Mouse (Mus musculus): ENCODE measurements around the gene Ctdnep1. TPM values are rescaled to one million over a fixed set of nuclear protein-coding genes. Genes with fewer than 3 reads are reported as not detected.
A peak's percentile ranks its signal among the peaks of the same experiment; 100 is the strongest.
"Not testable (repeated sequence)": the region's sequence is repeated elsewhere in the genome, so short reads cannot be mapped to it uniquely, and the experiment has no call there.

Ctdnep1 gene
- polyA plus RNA-seq, 1 experiment from 2014 or later = 174 TPM

GRCm38 (mm10) chr11:70015677-70016076 is 34.7 kb downstream of the Ctdnep1 start:
- ChIA-PET POLR2A (interaction anchor here (1.3 to 1.4 kb wide), 2 partner anchors 11 to 19 kb away, joined by 3 to 7 read pairs; no protein-coding TSS in a partner anchor), CTCF (interaction anchor here (2.4 kb wide), 1 partner anchor 11 kb away, joined by 14 read pairs; no protein-coding TSS in a partner anchor)
- no peaks in the 10 kb centered on the region for H3K27me3 ChIP-seq
- ATAC-seq = no peak
- in situ Hi-C loops (cut with MboI; ENCODE audit: low pct_unique_long_range_greater_than_20kb) = no loop called here
- DNase-seq (ENCODE audit: low read depth, low spot score) = no peak
- TF ChIP-seq CTCF (IDR thresholded peaks at IDR 0.05) = no peak

DNA sequence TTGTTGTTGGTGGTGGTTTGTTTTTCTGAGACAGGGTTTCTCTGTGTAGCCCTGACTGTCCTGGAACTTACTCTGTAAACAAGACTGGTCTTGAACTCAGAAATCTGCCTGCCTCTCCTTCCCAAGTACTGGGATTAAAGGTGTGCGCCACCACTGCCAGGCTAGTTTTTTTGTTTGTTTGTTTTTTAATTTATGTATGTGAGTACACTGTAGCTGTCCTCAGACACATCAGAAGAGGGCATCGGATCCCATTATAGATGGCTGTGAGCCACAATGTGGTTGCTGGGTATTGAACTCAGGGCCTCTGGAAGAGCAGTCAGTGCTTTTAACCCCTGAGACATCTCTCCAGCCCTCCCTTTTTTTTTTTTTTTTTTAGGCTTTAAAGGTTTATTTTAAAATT is 35.2 kb downstream of the Ctdnep1 start:
- in situ Hi-C loops (cut with MboI; ENCODE audit: low pct_unique_long_range_greater_than_20kb); ATAC-seq; H3K27me3 ChIP-seq; DNase-seq (ENCODE audit: low read depth, low spot score); POLR2A ChIA-PET: not testable (repeated sequence)
- CTCF ChIA-PET = interaction anchor here (1.4 kb wide), 2 partner anchors 10 to 14 kb away, joined by 3 to 6 read pairs; no protein-coding TSS in a partner anchor

DNA sequence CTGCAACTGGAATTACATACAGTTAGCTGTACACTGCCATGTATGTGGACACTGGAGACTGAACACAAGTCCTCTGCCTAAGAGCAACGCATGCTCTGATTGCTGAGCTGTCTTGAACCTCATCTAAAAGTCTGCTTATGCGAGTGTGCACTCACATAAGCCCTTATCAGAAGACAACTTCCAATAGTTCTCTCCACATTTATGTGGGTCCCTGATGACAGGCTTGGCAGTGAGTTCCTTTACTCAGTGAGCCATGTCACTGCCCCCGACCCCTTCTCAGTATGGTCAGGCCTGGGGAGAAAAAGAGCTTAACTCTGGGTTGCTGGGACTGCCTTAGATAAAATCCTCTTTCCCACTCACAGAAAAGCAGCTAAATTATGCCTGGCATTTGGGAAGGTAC is 35.7 kb downstream of the Ctdnep1 start, which contains the start of gene Dlg4:
Gene Dlg4, plus strand, starts transcription at position 274 of the 400 bp plus-strand sequence.
- ATAC-seq (no peak), DNase-seq (ENCODE audit: low read depth, low spot score) (no peak)
- H3K27me3 ChIP-seq = no peaks in the 10 kb centered on the region
- ChIA-PET CTCF (interaction anchor here (0.5 to 1.4 kb wide), 3 partner anchors 11 to 584 kb away, joined by 3 to 6 read pairs (median 3); no protein-coding TSS in a partner anchor), POLR2A (no interaction called here)
- in situ Hi-C loops (cut with MboI; ENCODE audit: low pct_unique_long_range_greater_than_20kb) = no loop called here
- TF ChIP-seq CTCF (IDR thresholded peaks at IDR 0.05) = no peak

DNA sequence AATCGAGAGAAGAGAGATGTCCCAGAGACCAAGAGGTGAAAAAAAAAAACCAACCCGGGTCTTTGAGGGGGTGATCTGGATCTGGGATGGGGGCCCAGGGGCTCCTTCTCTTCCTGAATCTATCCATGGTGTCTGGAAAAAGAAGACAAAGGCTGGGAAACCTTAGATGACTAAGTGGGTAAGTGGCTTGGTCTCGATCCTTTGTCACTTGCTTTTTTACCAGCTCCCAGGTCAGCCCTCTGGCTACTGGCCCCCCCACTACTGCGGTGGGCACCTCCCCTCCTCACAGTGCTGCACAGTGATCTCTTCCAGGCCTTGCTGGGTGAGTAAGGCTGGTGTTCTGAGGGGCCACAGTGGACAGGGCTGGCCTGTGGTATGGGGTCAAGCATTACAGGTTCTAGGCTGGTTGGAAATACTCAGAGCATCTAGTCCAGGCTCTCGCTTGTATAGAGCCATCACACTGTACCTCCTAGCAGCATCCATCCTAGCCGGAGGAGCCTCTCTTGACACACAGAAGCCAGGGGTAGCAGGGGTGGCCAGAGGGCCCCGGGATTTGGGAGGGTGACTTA is 36.3 kb downstream of the Ctdnep1 start:
- POLR2A ChIA-PET = no interaction called here
- no peak for TF ChIP-seq CTCF (IDR thresholded peaks at IDR 0.05)
- in situ Hi-C loops (cut with MboI; ENCODE audit: low pct_unique_long_range_greater_than_20kb) = no loop called here
- ATAC-seq = no peak
- DNase-seq (ENCODE audit: low read depth, low spot score) = no peak
- CTCF ChIA-PET = interaction anchor here (0.5 to 1.4 kb wide), 3 partner anchors 11 to 583 kb away, joined by 3 to 6 read pairs (median 3); no protein-coding TSS in a partner anchor
- no peaks in the 10 kb centered on the region for H3K27me3 ChIP-seq

DNA sequence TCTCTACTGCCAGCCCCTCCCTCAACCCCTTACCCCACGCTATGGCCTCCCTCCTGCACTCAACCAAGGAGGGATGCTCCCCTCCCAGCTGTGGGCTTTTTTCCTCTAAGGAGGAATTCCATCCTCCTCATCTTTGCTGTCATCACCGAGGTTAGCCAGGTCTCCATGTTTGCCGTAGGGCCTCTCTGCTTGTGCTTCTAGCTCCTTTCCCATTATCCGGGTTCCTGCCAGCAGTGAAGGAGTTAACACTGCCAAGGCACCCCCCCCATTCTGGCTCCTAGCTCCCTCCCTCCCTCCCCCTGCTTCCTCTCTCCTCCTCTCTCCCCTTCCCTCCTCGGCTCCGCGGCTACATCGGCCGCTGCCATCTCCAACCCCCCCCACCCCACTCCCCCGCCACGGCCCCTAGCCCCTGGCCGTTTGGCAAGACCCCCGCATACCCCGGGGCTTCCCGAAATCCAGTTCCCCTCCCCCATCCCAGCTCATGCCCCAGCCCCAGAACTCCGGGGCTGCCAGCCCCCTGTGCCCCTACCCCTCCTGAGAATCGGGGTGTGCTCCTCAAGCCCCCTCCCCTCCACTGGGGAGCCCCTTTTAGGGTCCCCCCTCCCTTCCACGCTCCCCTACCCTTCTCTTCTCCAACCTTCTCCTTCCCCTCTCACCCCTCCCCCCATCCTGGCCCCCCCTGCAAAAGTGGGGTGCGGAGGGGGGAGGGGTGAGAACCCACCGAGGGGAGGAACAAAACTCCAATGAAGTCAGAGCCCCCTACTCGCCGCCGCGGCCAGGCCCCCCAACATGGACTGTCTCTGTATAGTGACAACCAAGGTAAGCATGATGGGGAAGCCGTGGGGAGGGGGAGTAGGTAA is 37.4 kb downstream of the Ctdnep1 start:
- TF ChIP-seq CTCF (IDR thresholded peaks at IDR 0.05) = no peak
- CTCF ChIA-PET = no interaction called here
- DNase-seq (ENCODE audit: low read depth, low spot score) (no peak), ATAC-seq (no peak)
- in situ Hi-C loops (cut with MboI; ENCODE audit: low pct_unique_long_range_greater_than_20kb) = no loop called here
- POLR2A ChIA-PET = no interaction called here
- H3K27me3 ChIP-seq = no peaks in the 10 kb centered on the region

- POLR2A ChIA-PET = interaction anchor here (1.1 kb wide), 1 partner anchor 28 kb away, joined by 3 read pairs; no protein-coding TSS in a partner anchor
- ATAC-seq (no peak), DNase-seq (ENCODE audit: low read depth, low spot score) (no peak)
- no peaks in the 10 kb centered on the region for H3K27me3 ChIP-seq
- no peak for TF ChIP-seq CTCF (IDR thresholded peaks at IDR 0.05)
- CTCF ChIA-PET = interaction anchor here (2.3 kb wide), 1 partner anchor 10 kb away, joined by 8 read pairs; no protein-coding TSS in a partner anchor
- in situ Hi-C loops (cut with MboI; ENCODE audit: low pct_unique_long_range_greater_than_20kb) = no loop called here
Observed at GRCm38 (mm10) chr11:70019495-70020021, 38.6 kb downstream of the Ctdnep1 start.

- ChIA-PET CTCF (interaction anchor here (2.3 kb wide), 1 partner anchor 11 kb away, joined by 8 read pairs; no protein-coding TSS in a partner anchor), POLR2A (interaction anchor here (1.1 kb wide), 1 partner anchor 28 kb away, joined by 3 read pairs; no protein-coding TSS in a partner anchor)
- in situ Hi-C loops (cut with MboI; ENCODE audit: low pct_unique_long_range_greater_than_20kb) = no loop called here
- ATAC-seq (no peak), DNase-seq (ENCODE audit: low read depth, low spot score) (no peak)
- no peaks in the 10 kb centered on the region for H3K27me3 ChIP-seq
- TF ChIP-seq CTCF (IDR thresholded peaks at IDR 0.05) = no peak
Observed at GRCm38 (mm10) chr11:70020022-70020631, 39.2 kb downstream of the Ctdnep1 start.

DNA sequence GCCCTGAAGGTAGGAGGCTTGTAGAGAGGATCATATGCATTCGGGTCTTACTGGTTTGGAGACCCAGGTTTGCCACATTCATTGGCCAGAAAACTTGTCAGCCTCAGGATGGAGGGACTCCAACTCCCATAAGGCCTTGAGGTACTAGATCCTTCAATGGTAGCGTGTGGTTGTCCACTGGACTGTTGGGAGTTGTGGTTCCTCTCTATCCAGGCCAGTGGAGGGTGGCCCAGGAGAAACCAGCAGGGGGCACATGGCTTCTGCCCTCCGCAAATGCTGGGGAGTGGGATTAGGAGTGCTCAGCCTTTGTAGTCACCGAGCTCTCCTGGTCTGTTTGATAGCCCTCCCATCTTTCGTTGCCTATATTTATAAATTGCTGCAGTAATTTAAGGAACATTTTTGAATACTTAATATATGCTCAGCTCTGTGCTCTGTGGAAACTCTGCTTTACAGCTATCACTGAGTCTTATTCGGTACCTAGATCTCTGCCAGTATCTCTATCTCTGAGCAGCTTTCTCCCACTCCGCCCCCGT is 39.8 kb downstream of the Ctdnep1 start:
- CTCF ChIA-PET = interaction anchor here (2.3 kb wide), 1 partner anchor 11 kb away, joined by 8 read pairs; no protein-coding TSS in a partner anchor
- ATAC-seq (peak; percentile 59), DNase-seq (ENCODE audit: low read depth, low spot score) (no peak)
- in situ Hi-C loops (cut with MboI; ENCODE audit: low pct_unique_long_range_greater_than_20kb) = no loop called here
- POLR2A ChIA-PET = interaction anchor here (1.1 kb wide), 1 partner anchor 25 kb away, joined by 3 read pairs; no protein-coding TSS in a partner anchor
- TF ChIP-seq CTCF (IDR thresholded peaks at IDR 0.05) = no peak
- no peaks in the 10 kb centered on the region for H3K27me3 ChIP-seq

DNA sequence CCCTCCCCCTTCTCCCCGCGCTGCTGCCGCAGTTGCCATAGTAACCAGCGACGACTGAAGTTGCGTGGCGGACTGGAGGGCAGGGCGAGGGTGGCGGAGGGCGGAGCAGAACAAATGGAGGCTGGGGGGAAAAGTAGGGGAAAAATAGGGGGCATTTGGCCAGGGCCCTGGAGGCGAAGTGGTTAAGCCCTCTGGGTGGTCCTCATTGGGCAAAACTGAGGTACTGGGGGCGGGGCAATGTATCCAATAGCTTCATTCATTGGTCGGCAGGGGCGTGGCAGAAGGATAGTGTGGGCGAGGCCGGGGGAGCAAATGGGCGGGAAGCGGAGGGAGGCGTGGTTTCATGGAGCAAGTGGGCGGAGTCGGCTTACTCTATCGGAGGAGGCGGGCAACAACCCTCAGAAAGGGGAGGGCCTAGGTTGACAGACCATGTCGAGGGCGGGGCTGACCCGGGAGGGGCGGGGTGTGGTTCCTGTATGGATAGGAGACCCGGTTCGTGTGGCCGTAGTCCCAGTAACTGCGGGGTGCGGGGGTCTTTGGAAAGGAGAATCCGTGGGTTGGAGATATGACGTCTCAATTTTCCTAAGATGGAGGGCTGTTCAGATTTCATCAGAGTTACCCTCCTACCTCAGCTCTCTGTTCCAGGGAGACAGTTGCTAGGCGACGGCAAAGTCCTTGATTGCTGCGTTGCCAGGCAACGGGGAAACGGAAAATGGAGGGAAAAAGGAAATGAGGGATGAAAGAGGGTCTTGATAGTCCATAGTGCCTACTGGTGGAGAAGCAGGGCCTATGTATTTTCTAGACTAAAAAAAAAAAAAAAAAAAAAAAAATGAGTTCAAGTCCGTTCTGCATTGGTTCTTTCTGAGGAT is 40.5 kb downstream of the Ctdnep1 start:
- peak; percentile 42 for ATAC-seq
- H3K27me3 ChIP-seq = no peaks in the 10 kb centered on the region
- in situ Hi-C loops (cut with MboI; ENCODE audit: low pct_unique_long_range_greater_than_20kb) = no loop called here
- POLR2A ChIA-PET = interaction anchor here (0.7 to 1.1 kb wide), 3 partner anchors 14 to 101 kb away, joined by 3 to 7 read pairs (median 5); no protein-coding TSS in a partner anchor
- CTCF ChIA-PET = interaction anchor here (2.3 kb wide), 1 partner anchor 12 kb away, joined by 8 read pairs; no protein-coding TSS in a partner anchor
- TF ChIP-seq CTCF (IDR thresholded peaks at IDR 0.05) = no peak
- DNase-seq (ENCODE audit: low read depth, low spot score) = peak; percentile 78

Measured in Patski (cell line).